Mouse (Mus musculus) embryonic facial prominence, embryonic 12.5 days (tissue): Measurements from ENCODE around the gene Ccdc138. TPM values are rescaled to one million over a fixed set of nuclear protein-coding genes. Genes with fewer than 3 reads are reported as not detected.
"Not testable (repeated sequence)": the region's sequence is repeated elsewhere in the genome, so short reads cannot be mapped to it uniquely, and the experiment has no call there.

ENCODE experiments used
- ATAC-seq: fragments of 200-750 bp; cut with Nextera tagmentation; 2 replicates; pipeline ENCODE4 v1.8.0; 2017; ENCODE audit not compliant: insufficient number of reproducible peaks, insufficient read depth, low FRiP score, low TSS enrichment
- H3K27ac ChIP-seq: fragments of 300-500 bp; sonication (generic); 2 replicates; pipeline ENCODE4 v1.5.1; 2016; ENCODE audit warnings: mild to moderate bottlenecking
- H3K27me3 ChIP-seq: fragments of 300-500 bp; sonication (generic); 2 replicates; pipeline ENCODE4 v1.6.1; 2016; ENCODE audit warnings: mild to moderate bottlenecking, moderate library complexity
- H3K36me3 ChIP-seq: fragments of 300-500 bp; sonication (generic); 2 replicates; pipeline ENCODE4 v1.6.1; 2016; ENCODE audit warnings: mild to moderate bottlenecking
- H3K4me1 ChIP-seq: fragments of 300-500 bp; sonication (generic); 2 replicates; pipeline ENCODE4 v1.6.1; 2016
- H3K4me2 ChIP-seq: fragments of 300-500 bp; sonication (generic); replicated peaks from 2 replicates; pipeline ENCODE4 v1.6.1; 2016; ENCODE audit warnings: mild to moderate bottlenecking, moderate library complexity
- H3K4me3 ChIP-seq: fragments of 300-500 bp; sonication (generic); 2 replicates; pipeline ENCODE4 v1.5.1; 2016; ENCODE audit warnings: mild to moderate bottlenecking
- H3K9ac ChIP-seq: fragments of 300-500 bp; sonication (generic); 2 replicates; pipeline ENCODE4 v1.6.1; 2016; ENCODE audit warnings: mild to moderate bottlenecking, moderate library complexity
- H3K9me3 ChIP-seq: fragments of 300-500 bp; sonication (generic); 2 replicates; pipeline ENCODE4 v1.6.1; 2016; ENCODE audit warnings: mild to moderate bottlenecking, moderate library complexity
- WGBS: fragments of 180-500 bp; shearing (Covaris S2); methylation state at CpG from one replicate; pipeline ENCODE4 v1.1.7; 2016; 5-methylcytosine and 5-hydroxymethylcytosine counted together
- polyA plus RNA-seq: library from polyadenylated mRNA; unstranded; fragments of >200 nt; fragmentation: Nextera tagmentation; extraction: Ambion mirVana; gene quantifications from 2 replicates; pipeline ENCODE4 v1.2.1, GENCODE M21; 2016

The Ccdc138 gene
- polyA plus RNA-seq, 1 experiment from 2014 or later: 14.1 TPM

DNA sequence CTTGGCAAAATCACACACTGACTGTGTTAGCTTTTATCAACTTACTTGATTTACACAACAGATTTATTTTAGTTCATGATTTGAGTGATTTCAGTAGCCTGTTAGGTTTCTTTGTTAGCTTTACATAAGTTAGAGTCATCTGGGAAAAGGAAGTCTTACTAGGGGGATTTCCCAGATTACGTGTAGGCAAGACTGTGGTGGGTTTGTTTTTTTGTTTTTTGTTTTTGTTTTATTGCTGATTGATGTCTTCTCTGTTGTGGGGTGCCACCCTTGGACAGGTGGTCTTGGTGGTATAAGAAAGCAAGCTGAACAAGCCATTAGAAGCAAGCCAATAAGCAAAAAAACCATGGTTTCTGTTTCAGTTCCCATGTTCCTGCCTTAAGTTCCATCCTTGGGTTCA lies 31.6 kb downstream of the Ccdc138 start:
- Histone ChIP-seq H3K9ac (no peak overlapping the region), H3K36me3 (peaks cover 28% of the 10 kb centered on the region), H3K27me3 (no peaks in the 10 kb centered on the region), H3K4me1 (no peaks in the 10 kb centered on the region), H3K9me3 (no peaks in the 10 kb centered on the region), H3K27ac (no peak overlapping the region), H3K4me3 (no peak overlapping the region), H3K4me2 (no peak overlapping the region)
- WGBS: 82% methylated on average over 1 of the region's 1 CpGs
- no peak for ATAC-seq

- Histone ChIP-seq H3K4me3 (no peak overlapping the region), H3K27me3 (no peaks in the 10 kb centered on the region), H3K36me3 (peaks cover 14% of the 10 kb centered on the region; the same call in 1 of the 2 replicates), H3K4me1 (no peaks in the 10 kb centered on the region), H3K9me3 (no peaks in the 10 kb centered on the region), H3K27ac (no peak overlapping the region), H3K9ac (no peak overlapping the region), H3K4me2 (no peak overlapping the region)
- WGBS: 83% methylated on average over 10 of the region's 10 CpGs
- no peak for ATAC-seq
These were observed 33.4 kb downstream of the Ccdc138 start for GRCm38 (mm10) chr10:58530896-58531790.

- no peak for ATAC-seq
- 87% methylated on average over 2 of the region's 2 CpGs for WGBS
- no peak overlapping the region for H3K4me2 ChIP-seq
- no peak overlapping the region for H3K9ac ChIP-seq
- H3K9me3 ChIP-seq: no peaks in the 10 kb centered on the region
- no peak overlapping the region for H3K4me3 ChIP-seq
- no peaks in the 10 kb centered on the region for H3K27me3 ChIP-seq
- no peak overlapping the region for H3K27ac ChIP-seq
- peaks cover 13% of the 10 kb centered on the region; the same call in 1 of the 2 replicates for H3K36me3 ChIP-seq
- no peaks in the 10 kb centered on the region for H3K4me1 ChIP-seq
These were observed 34.4 kb downstream of the Ccdc138 start for GRCm38 (mm10) chr10:58532177-58532576.

GRCm38 (mm10) chr10:58536276-58536675 lies 38.5 kb downstream of the Ccdc138 start:
- H3K9me3 ChIP-seq, H3K9ac ChIP-seq, H3K4me2 ChIP-seq, ATAC-seq, H3K36me3 ChIP-seq, H3K4me3 ChIP-seq, H3K27me3 ChIP-seq, H3K27ac ChIP-seq, H3K4me1 ChIP-seq: not testable (repeated sequence)
- 83% methylated on average over 5 of the region's 5 CpGs for WGBS

GRCm38 (mm10) chr10:58540613-58541012 lies 42.9 kb downstream of the Ccdc138 start:
- no peak overlapping the region for H3K27ac ChIP-seq
- ATAC-seq: no peak
- no peaks in the 10 kb centered on the region for H3K4me1 ChIP-seq
- no peak overlapping the region for H3K4me2 ChIP-seq
- H3K36me3 ChIP-seq: peaks cover 12% of the 10 kb centered on the region
- no peaks in the 10 kb centered on the region for H3K9me3 ChIP-seq
- no peaks in the 10 kb centered on the region for H3K27me3 ChIP-seq
- no peak overlapping the region for H3K4me3 ChIP-seq
- WGBS: 70% methylated on average over 13 of the region's 13 CpGs
- H3K9ac ChIP-seq: no peak overlapping the region

GRCm38 (mm10) chr10:58548739-58549138 lies 51.0 kb downstream of the Ccdc138 start:
- ATAC-seq: no peak
- H3K27me3 ChIP-seq: no peaks in the 10 kb centered on the region
- H3K27ac ChIP-seq: no peak overlapping the region
- no peak overlapping the region for H3K9ac ChIP-seq
- H3K9me3 ChIP-seq: no peaks in the 10 kb centered on the region
- no peak overlapping the region for H3K4me2 ChIP-seq
- H3K4me3 ChIP-seq: no peak overlapping the region
- no peaks in the 10 kb centered on the region for H3K36me3 ChIP-seq
- no peaks in the 10 kb centered on the region for H3K4me1 ChIP-seq

GRCm38 (mm10) chr10:58554693-58555387 lies 57.1 kb downstream of the Ccdc138 start:
- no peak for ATAC-seq
- H3K9ac ChIP-seq: no peak overlapping the region
- no peaks in the 10 kb centered on the region for H3K9me3 ChIP-seq
- no peak overlapping the region for H3K27ac ChIP-seq
- no peak overlapping the region for H3K4me3 ChIP-seq
- no peaks in the 10 kb centered on the region for H3K36me3 ChIP-seq
- no peak overlapping the region for H3K4me2 ChIP-seq
- no peaks in the 10 kb centered on the region for H3K4me1 ChIP-seq
- no peaks in the 10 kb centered on the region for H3K27me3 ChIP-seq
- WGBS: 86% methylated on average over 8 of the region's 8 CpGs

DNA sequence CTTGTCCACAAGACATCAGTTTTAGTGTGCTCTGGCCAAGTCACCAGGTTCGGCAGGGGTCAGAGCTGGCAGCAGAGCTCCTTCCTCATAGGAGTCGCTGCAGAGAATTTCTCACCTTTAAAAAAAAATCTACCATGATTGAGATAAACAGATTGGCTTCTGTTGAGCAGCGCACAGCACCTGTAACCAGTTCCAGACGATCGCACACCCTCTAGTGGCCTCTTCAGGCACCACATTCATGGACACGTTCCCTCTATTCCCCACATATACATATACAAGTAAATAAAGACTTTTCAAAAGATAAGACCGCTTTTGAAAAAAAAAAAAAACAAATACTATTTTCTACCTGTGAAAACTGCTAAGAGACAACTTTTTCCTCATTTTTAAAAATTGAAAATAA lies 61.4 kb downstream of the Ccdc138 start:
- no peak overlapping the region for H3K27ac ChIP-seq
- no peak for ATAC-seq
- H3K4me1 ChIP-seq: no peaks in the 10 kb centered on the region
- H3K4me2 ChIP-seq: no peak overlapping the region
- no peak overlapping the region for H3K4me3 ChIP-seq
- 26% methylated on average over 7 of the region's 7 CpGs for WGBS
- no peaks in the 10 kb centered on the region for H3K27me3 ChIP-seq
- H3K9me3 ChIP-seq: no peaks in the 10 kb centered on the region
- H3K36me3 ChIP-seq: no peaks in the 10 kb centered on the region
- no peak overlapping the region for H3K9ac ChIP-seq

GRCm38 (mm10) chr10:58559901-58560300 lies 62.2 kb downstream of the Ccdc138 start:
- WGBS: 21% methylated on average over 3 of the region's 3 CpGs
- H3K36me3 ChIP-seq: no peaks in the 10 kb centered on the region
- no peaks in the 10 kb centered on the region for H3K27me3 ChIP-seq
- no peak overlapping the region for H3K4me3 ChIP-seq
- no peaks in the 10 kb centered on the region for H3K9me3 ChIP-seq
- H3K4me2 ChIP-seq: no peak overlapping the region
- H3K27ac ChIP-seq: no peak overlapping the region
- no peak overlapping the region for H3K9ac ChIP-seq
- H3K4me1 ChIP-seq: no peaks in the 10 kb centered on the region
- no peak for ATAC-seq

DNA sequence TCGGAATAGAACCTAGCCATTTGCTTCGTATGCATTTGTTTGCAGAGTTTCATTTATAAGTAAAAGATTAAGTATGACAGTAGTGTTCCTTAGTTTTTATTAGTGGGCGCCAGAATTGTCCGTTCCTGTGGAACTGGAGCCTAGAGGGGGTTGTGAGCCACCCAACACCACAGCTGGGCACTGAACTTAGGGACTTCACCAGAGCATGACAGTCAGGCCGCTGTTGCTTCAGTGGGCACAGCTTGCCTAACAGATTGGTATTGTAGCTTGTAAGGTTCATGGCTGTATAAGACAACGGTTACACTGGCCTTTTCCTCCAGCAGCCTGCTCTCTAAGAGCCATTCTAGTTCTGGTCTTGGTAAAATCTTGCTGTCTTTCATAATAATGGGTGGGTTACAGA lies 62.8 kb downstream of the Ccdc138 start:
- WGBS: 91% methylated on average over 6 of the region's 6 CpGs
- H3K4me3 ChIP-seq: no peak overlapping the region
- ATAC-seq: no peak
- H3K4me2 ChIP-seq: no peak overlapping the region
- H3K27me3 ChIP-seq: no peaks in the 10 kb centered on the region
- H3K36me3 ChIP-seq: no peaks in the 10 kb centered on the region
- H3K9me3 ChIP-seq: no peaks in the 10 kb centered on the region
- no peaks in the 10 kb centered on the region for H3K4me1 ChIP-seq
- H3K9ac ChIP-seq: no peak overlapping the region
- no peak overlapping the region for H3K27ac ChIP-seq

GRCm38 (mm10) chr10:58585427-58586223 lies 87.9 kb downstream of the Ccdc138 start:
- Histone ChIP-seq H3K9me3 (no peaks in the 10 kb centered on the region), H3K27ac (no peak overlapping the region), H3K9ac (no peak overlapping the region), H3K4me2 (no peak overlapping the region), H3K27me3 (no peaks in the 10 kb centered on the region), H3K36me3 (no peaks in the 10 kb centered on the region), H3K4me3 (no peak overlapping the region), H3K4me1 (no peaks in the 10 kb centered on the region)
- WGBS: 64% methylated on average over 5 of the region's 5 CpGs
- ATAC-seq: no peak
